Mouse (Mus musculus) myocyte (in vitro differentiated cells): Measurements from ENCODE around the gene Brdt. TPM values are rescaled to one million over a fixed set of nuclear protein-coding genes. Genes with fewer than 3 reads are reported as not detected.

Experiments used
- H3K27me3 ChIP-seq: one replicate; pipeline ENCODE4 v1.6.1; 2011; ENCODE audit not compliant: control insufficient read depth, insufficient read depth, insufficient read length
- H3K36me3 ChIP-seq: one replicate; pipeline ENCODE4 v1.6.1; 2011; ENCODE audit not compliant: control insufficient read depth, insufficient read depth
- H3K4me2 ChIP-seq: one replicate; pipeline ENCODE4 v1.6.1; 2011; ENCODE audit warnings: low read depth, control low read depth
- H3K4me3 ChIP-seq: one replicate; pipeline ENCODE4 v1.5.1; 2011; ENCODE audit warnings: mild to moderate bottlenecking, control low read depth, moderate library complexity
- H3K79me2 ChIP-seq: one replicate; pipeline ENCODE4 v1.6.1; 2011; ENCODE audit not compliant: control insufficient read depth, insufficient read depth
- H3ac ChIP-seq: one replicate; pipeline ENCODE4 v1.6.1; 2011; ENCODE audit not compliant: control insufficient read depth, insufficient read length
- CEBPB ChIP-seq: IDR thresholded peaks from 2 replicates; pipeline ENCODE4 v1.6.1; 2011; ENCODE audit warnings: mild to moderate bottlenecking, moderate library complexity; ENCODE audit not compliant: poor library complexity, insufficient read depth, severe bottlenecking
- E2F4 ChIP-seq: IDR thresholded peaks from one replicate; pipeline ENCODE4 v1.6.1; 2011; ENCODE audit warnings: mild to moderate bottlenecking, control low read depth, moderate library complexity; ENCODE audit not compliant: insufficient read depth
- MAX ChIP-seq: IDR thresholded peaks from one replicate; pipeline ENCODE4 v1.6.1; 2011; ENCODE audit warnings: low read depth, mild to moderate bottlenecking, control low read depth
- MYOD1 ChIP-seq, 3 experiments: IDR thresholded peaks; one replicate each; pipeline ENCODE4 v1.6.1; 2011; ENCODE audit warnings: control low read depth in 2 of 3, low read depth in 2 of 3, mild to moderate bottlenecking in 2 of 3, moderate library complexity in 1 of 3; ENCODE audit not compliant: insufficient read length in 2 of 3, control insufficient read depth in 1 of 3
- MYOG ChIP-seq, 3 experiments: IDR thresholded peaks; one replicate each; pipeline ENCODE4 v1.6.1; 2011; ENCODE audit warnings: control low read depth in 2 of 3, low read depth in 2 of 3, mild to moderate bottlenecking in 2 of 3; ENCODE audit not compliant: insufficient read length in 2 of 3, control insufficient read depth in 1 of 3, insufficient read depth in 1 of 3
- POLR2A ChIP-seq: IDR thresholded peaks from one replicate; pipeline ENCODE4 v1.6.1; 2011; ENCODE audit warnings: low read depth, mild to moderate bottlenecking, control low read depth, moderate library complexity; ENCODE audit not compliant: insufficient read length
- POLR2AphosphoS2 ChIP-seq: IDR thresholded peaks from one replicate; pipeline ENCODE4 v1.6.1; 2011; ENCODE audit warnings: low read depth, control low read depth; ENCODE audit not compliant: insufficient read length
- REST ChIP-seq: IDR thresholded peaks from one replicate; pipeline ENCODE4 v1.6.1; 2011; ENCODE audit warnings: mild to moderate bottlenecking, control low read depth, moderate library complexity; ENCODE audit not compliant: insufficient read depth, insufficient read length
- SRF ChIP-seq: IDR thresholded peaks from one replicate; pipeline ENCODE4 v1.6.1; 2011; ENCODE audit warnings: low read depth; ENCODE audit not compliant: control insufficient read depth, insufficient read length
- TCF12 ChIP-seq: IDR thresholded peaks from one replicate; pipeline ENCODE4 v1.6.1; 2011; ENCODE audit warnings: mild to moderate bottlenecking, control low read depth; ENCODE audit not compliant: poor library complexity, insufficient read depth, severe bottlenecking
- TCF3 ChIP-seq: IDR thresholded peaks from one replicate; pipeline ENCODE4 v1.6.1; 2011; ENCODE audit warnings: low read depth, control low read depth; ENCODE audit not compliant: insufficient read length
- USF1 ChIP-seq: IDR thresholded peaks from one replicate; pipeline ENCODE4 v1.6.1; 2011; ENCODE audit warnings: low read depth, mild to moderate bottlenecking, control low read depth, moderate library complexity
- polyA plus RNA-seq: library from polyadenylated mRNA; unstranded; fragments of >200 nt; fragmentation: generic; extraction: Trizol; gene quantifications from one replicate; pipeline ENCODE4 v1.2.1, GENCODE M21; 2012; ENCODE audit warnings: missing spikeins

The Brdt gene
- polyA plus RNA-seq, 1 experiment = 0.95 TPM

DNA sequence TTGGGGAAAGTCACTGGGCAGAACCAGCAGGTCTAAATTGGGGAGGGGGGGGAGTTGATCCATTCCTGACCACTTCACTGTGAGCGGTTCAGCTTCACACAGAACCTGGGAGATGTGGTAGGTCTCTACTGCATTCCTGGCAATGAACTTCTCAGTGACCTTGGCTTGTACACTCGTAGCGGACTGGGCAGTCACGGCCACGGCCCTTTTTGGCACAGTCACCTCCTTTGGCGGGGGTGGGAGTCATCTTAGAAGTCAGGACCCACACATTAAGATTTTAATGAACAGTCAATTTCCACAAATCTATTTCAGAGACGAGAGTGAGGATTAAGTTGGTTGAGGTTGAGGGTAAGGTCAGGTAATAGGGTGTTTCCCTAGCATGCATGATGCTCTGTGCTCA lies 13.8 kb upstream of the Brdt start:
- Histone ChIP-seq H3K79me2 (no peaks in the 10 kb centered on the region), H3K36me3 (no peaks in the 10 kb centered on the region), H3K4me2 (no peak overlapping the region), H3ac (no peak overlapping the region), H3K4me3 (no peak overlapping the region), H3K27me3 (peaks cover 20% of the 10 kb centered on the region)
- TF ChIP-seq POLR2A (no peak), MAX (no peak), REST (no peak), POLR2AphosphoS2 (no peak), TCF12 (no peak), MYOD1 (IDR thresholded peaks at IDR 0.05; ENCODE audit: control insufficient read depth in 1 of 3, insufficient read length in 2 of 3, low read depth in 2 of 3) (no peak), MYOG (IDR thresholded peaks at IDR 0.05; ENCODE audit: control insufficient read depth in 1 of 3, insufficient read depth in 1 of 3, insufficient read length in 2 of 3, low read depth in 2 of 3) (no peak), E2F4 (no peak), USF1 (no peak), CEBPB (no peak), SRF (no peak), TCF3 (no peak)

DNA sequence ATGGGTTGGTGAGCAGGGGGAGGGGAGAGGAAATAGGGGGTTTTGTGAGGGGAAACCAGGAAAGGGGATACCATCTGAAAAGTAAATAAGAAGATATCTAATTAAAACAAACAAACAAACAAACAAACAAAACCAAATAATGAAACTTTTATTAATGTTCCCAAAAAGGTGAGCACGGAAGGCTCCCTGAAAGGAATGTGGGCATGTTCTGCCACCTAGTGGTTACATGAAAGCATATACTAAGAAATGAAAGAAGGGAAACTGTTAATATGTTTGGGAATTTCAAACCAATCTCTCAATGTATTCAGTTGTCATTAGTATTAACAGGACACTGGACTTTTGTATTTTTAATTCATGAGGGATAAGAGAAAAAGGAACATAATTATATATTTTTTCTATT lies 10.3 kb upstream of the Brdt start:
- Histone ChIP-seq H3K4me3 (no peak overlapping the region), H3K4me2 (no peak overlapping the region), H3K27me3 (peaks cover 20% of the 10 kb centered on the region), H3K79me2 (no peaks in the 10 kb centered on the region), H3K36me3 (no peaks in the 10 kb centered on the region), H3ac (no peak overlapping the region)
- TF ChIP-seq MYOD1 (IDR thresholded peaks at IDR 0.05; ENCODE audit: control insufficient read depth in 1 of 3, insufficient read length in 2 of 3, low read depth in 2 of 3) (no peak), REST (no peak), CEBPB (no peak)

DNA sequence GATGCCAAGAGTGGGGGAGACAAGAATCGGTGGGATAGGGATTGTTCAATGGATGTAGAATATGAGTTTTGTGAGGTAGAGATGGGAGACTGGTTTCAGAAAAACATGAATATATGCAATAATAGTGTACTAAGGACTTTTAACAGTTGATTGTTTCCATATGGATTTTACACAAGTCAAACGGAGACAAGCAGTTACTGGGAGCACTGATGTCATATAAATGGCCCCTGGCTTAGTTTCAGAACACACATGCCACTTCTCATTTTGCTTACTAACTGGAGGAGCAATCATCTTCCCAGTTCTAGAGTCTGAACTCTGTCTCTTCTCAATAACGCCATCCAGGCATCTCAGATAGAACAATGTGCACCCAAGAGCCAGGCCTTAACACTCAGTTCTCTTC lies 9.4 kb downstream of the Brdt start:
- Histone ChIP-seq H3K4me3 (no peak overlapping the region), H3K36me3 (no peaks in the 10 kb centered on the region), H3K4me2 (no peak overlapping the region), H3ac (no peak overlapping the region), H3K79me2 (no peaks in the 10 kb centered on the region), H3K27me3 (no peaks in the 10 kb centered on the region)
- TF ChIP-seq MAX = no peak
- TF ChIP-seq TCF12 = no peak
- no peak for TF ChIP-seq MYOG (IDR thresholded peaks at IDR 0.05; ENCODE audit: control insufficient read depth in 1 of 3, insufficient read depth in 1 of 3, insufficient read length in 2 of 3, low read depth in 2 of 3)
- no peak for TF ChIP-seq SRF
- no peak for TF ChIP-seq MYOD1 (IDR thresholded peaks at IDR 0.05; ENCODE audit: control insufficient read depth in 1 of 3, insufficient read length in 2 of 3, low read depth in 2 of 3)
- no peak for TF ChIP-seq POLR2A
- TF ChIP-seq POLR2AphosphoS2 = no peak
- TF ChIP-seq REST = no peak
- no peak for TF ChIP-seq CEBPB
- no peak for TF ChIP-seq E2F4
- no peak for TF ChIP-seq USF1
- TF ChIP-seq TCF3 = no peak

DNA sequence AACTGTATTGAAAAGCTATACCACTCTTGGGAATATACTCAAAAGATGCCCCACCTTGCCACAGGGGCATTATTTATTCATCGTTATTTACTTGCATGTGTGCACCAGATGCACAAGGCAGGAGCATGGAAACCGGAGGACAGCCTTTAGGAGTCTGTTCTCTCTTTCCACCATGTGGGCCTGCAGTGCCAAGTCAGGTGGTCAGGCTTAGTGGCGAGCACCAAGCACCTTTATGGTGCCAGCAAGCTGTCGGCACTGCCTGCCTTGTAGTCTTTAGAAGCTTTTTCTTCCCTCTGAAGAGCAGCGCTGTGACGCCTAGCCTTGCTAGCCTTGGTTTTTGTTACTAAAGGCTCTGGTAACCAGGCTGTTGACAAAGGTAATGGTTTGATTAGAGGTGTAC lies 11.9 kb downstream of the Brdt start:
- H3K36me3 ChIP-seq = no peaks in the 10 kb centered on the region

DNA sequence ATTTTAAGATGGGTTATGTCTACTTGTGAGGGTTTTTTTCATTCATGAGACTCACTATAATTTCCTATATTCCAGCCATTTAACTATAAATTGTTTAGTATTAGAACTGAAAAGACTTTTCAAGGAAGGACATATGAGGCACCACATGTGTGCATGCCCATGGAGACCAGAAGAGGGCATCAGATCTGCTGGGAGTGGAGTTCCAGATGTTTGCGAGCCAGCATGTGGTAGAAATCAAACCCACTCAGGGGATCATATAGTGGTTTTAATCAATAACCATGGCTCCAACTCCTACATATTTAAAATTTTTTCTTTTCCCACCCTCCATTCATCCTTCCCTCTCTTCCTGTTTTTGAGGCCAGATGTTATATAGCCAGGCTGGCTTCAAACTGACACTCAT lies 15.3 kb downstream of the Brdt start:
- Histone ChIP-seq H3ac (no peak overlapping the region), H3K79me2 (no peaks in the 10 kb centered on the region), H3K36me3 (no peaks in the 10 kb centered on the region), H3K27me3 (peaks cover under 1% of the 10 kb centered on the region), H3K4me3 (no peak overlapping the region), H3K4me2 (no peak overlapping the region)
- no peak for TF ChIP-seq SRF
- TF ChIP-seq REST = no peak
- no peak for TF ChIP-seq CEBPB
- TF ChIP-seq MYOG (IDR thresholded peaks at IDR 0.05; ENCODE audit: control insufficient read depth in 1 of 3, insufficient read depth in 1 of 3, insufficient read length in 2 of 3, low read depth in 2 of 3) = no peak
- TF ChIP-seq USF1 = no peak
- TF ChIP-seq MAX = no peak
- TF ChIP-seq POLR2A = no peak
- no peak for TF ChIP-seq TCF12
- TF ChIP-seq POLR2AphosphoS2 = no peak
- no peak for TF ChIP-seq MYOD1 (IDR thresholded peaks at IDR 0.05; ENCODE audit: control insufficient read depth in 1 of 3, insufficient read length in 2 of 3, low read depth in 2 of 3)
- no peak for TF ChIP-seq TCF3

More for the DNA sequence above, 11.9 kb downstream of the Brdt start:
- no peaks in the 10 kb centered on the region for H3K27me3 ChIP-seq
- H3ac ChIP-seq = no peak overlapping the region
- TF ChIP-seq USF1 (no peak), CEBPB (no peak), POLR2A (no peak), MYOG (IDR thresholded peaks at IDR 0.05; ENCODE audit: control insufficient read depth in 1 of 3, insufficient read depth in 1 of 3, insufficient read length in 2 of 3, low read depth in 2 of 3) (no peak), MAX (no peak)
- no peak overlapping the region for H3K4me2 ChIP-seq
- no peaks in the 10 kb centered on the region for H3K79me2 ChIP-seq
- no peak overlapping the region for H3K4me3 ChIP-seq
